Mouse (Mus musculus) MEL (cell line): ENCODE results near the gene Vsx1. TPM values are rescaled to one million over a fixed set of nuclear protein-coding genes. Genes with fewer than 3 reads are reported as not detected.

ENCODE experiments used
- DNase-seq: peaks from one replicate; pipeline ENCODE4 v3.0.0; 2011; ENCODE audit warnings: low read depth, low spot score
- H3K27ac ChIP-seq: 2 replicates; pipeline ENCODE4 v1.5.1; 2012; ENCODE audit warnings: low read depth, mild to moderate bottlenecking, control low read depth, low read length, moderate library complexity; ENCODE audit not compliant: control insufficient read depth
- H3K27me3 ChIP-seq, 2 experiments: fragments of 150-350 bp in 1 of 2; sonication (generic) in 1 of 2; 2 replicates each; pipeline ENCODE4 v1.6.1; 2012; ENCODE audit warnings: low read length in 2 of 2, mild to moderate bottlenecking in 2 of 2, improper control_type of control experiment in 1 of 2, moderate library complexity in 1 of 2; ENCODE audit not compliant: insufficient read depth in 2 of 2, control insufficient read depth in 1 of 2
- H3K36me3 ChIP-seq, 2 experiments: 2 replicates each; pipeline ENCODE4 v1.6.1; 2012 to 2014; ENCODE audit warnings: low read length in 2 of 2, improper control_type of control experiment in 1 of 2, inconsistent platforms in 1 of 2, mild to moderate bottlenecking in 1 of 2; ENCODE audit not compliant: insufficient read depth in 2 of 2, control insufficient read depth in 1 of 2
- H3K4me1 ChIP-seq, 2 experiments: fragments of 150-350 bp in 1 of 2; sonication (generic) in 1 of 2; 2 replicates each; pipeline ENCODE4 v1.6.1; 2012; ENCODE audit warnings: low read length in 2 of 2, improper control_type of control experiment in 1 of 2, mild to moderate bottlenecking in 1 of 2; ENCODE audit not compliant: insufficient read depth in 2 of 2, control insufficient read depth in 1 of 2
- H3K4me3 ChIP-seq, 2 experiments: fragments of 150-350 bp in 1 of 2; sonication (generic) in 1 of 2; 2 replicates each; pipeline ENCODE4 v1.5.1; 2012; ENCODE audit warnings: low read depth in 2 of 2, low read length in 2 of 2, mild to moderate bottlenecking in 2 of 2, moderate library complexity in 2 of 2, control low read depth in 1 of 2, improper control_type of control experiment in 1 of 2; ENCODE audit not compliant: control insufficient read depth in 1 of 2, insufficient read depth in 1 of 2
- H3K79me2 ChIP-seq: 2 replicates; pipeline ENCODE4 v1.6.1; 2012; ENCODE audit warnings: mild to moderate bottlenecking, low read length, moderate library complexity; ENCODE audit not compliant: control insufficient read depth, poor library complexity, insufficient read depth
- H3K9ac ChIP-seq: 2 replicates; pipeline ENCODE4 v1.6.1; 2012; ENCODE audit warnings: low read depth, mild to moderate bottlenecking, control low read depth, low read length, moderate library complexity; ENCODE audit not compliant: control insufficient read depth, poor library complexity, severe bottlenecking
- H3K9me3 ChIP-seq: fragments of 150-350 bp; sonication (generic); replicated peaks from 2 replicates; pipeline ENCODE4 v1.6.1; 2012; ENCODE audit warnings: mild to moderate bottlenecking, low read length, improper control_type of control experiment, moderate library complexity; ENCODE audit not compliant: insufficient read depth
- BHLHE40 ChIP-seq: IDR thresholded peaks from 2 replicates; pipeline ENCODE4 v1.6.1; 2012; ENCODE audit warnings: low read depth, mild to moderate bottlenecking, inconsistent platforms, low read length, improper control_type of control experiment, borderline replicate concordance
- CHD2 ChIP-seq: IDR thresholded peaks from 2 replicates; pipeline ENCODE4 v1.6.1; 2011; ENCODE audit warnings: low read length, improper control_type of control experiment
- CTCF ChIP-seq, 3 experiments: IDR thresholded peaks in 2 of 3; conservative IDR thresholded peaks in 1 of 3; 2 replicates each; pipeline ENCODE4 v1.5.1; 2011 to 2012; ENCODE audit warnings: low read length in 3 of 3, low read depth in 2 of 3, mild to moderate bottlenecking in 2 of 3, improper control_type of control experiment in 1 of 3, inconsistent platforms in 1 of 3, mixed read lengths in 1 of 3, moderate library complexity in 1 of 3; ENCODE audit not compliant: control insufficient read depth in 1 of 3, insufficient read depth in 1 of 3, poor library complexity in 1 of 3, severe bottlenecking in 1 of 3
- GATA1 ChIP-seq: IDR thresholded peaks from 2 replicates; pipeline ENCODE4 v1.6.1; 2011; ENCODE audit warnings: low read depth, low read length, improper control_type of control experiment
- JUND ChIP-seq: IDR thresholded peaks from 2 replicates; pipeline ENCODE4 v1.6.1; 2011; ENCODE audit warnings: low read depth, mild to moderate bottlenecking, improper control_type of control experiment, low read length
- MAFK ChIP-seq: IDR thresholded peaks from 2 replicates; pipeline ENCODE4 v1.6.1; 2011; ENCODE audit warnings: low read depth, mild to moderate bottlenecking, low read length, improper control_type of control experiment, borderline replicate concordance
- MEF2A ChIP-seq: IDR thresholded peaks from 2 replicates; pipeline ENCODE4 v1.6.1; 2014; ENCODE audit warnings: low read depth, mild to moderate bottlenecking, inconsistent platforms, low read length, improper control_type of control experiment; ENCODE audit not compliant: poor library complexity, insufficient replicate concordance, severe bottlenecking; ENCODE audit errors: extremely low read depth
- MXI1 ChIP-seq: IDR thresholded peaks from 2 replicates; pipeline ENCODE4 v1.6.1; 2011; ENCODE audit warnings: mild to moderate bottlenecking, low read depth, low read length, improper control_type of control experiment
- TAL1 ChIP-seq: IDR thresholded peaks from 2 replicates; pipeline ENCODE4 v1.6.1; 2012; ENCODE audit warnings: mild to moderate bottlenecking, inconsistent platforms, low read length, moderate library complexity, mixed read lengths
- TCF12 ChIP-seq: IDR thresholded peaks from 2 replicates; pipeline ENCODE4 v1.6.1; 2014; ENCODE audit warnings: low read depth, mild to moderate bottlenecking, inconsistent platforms, low read length, improper control_type of control experiment, moderate library complexity
- UBTF ChIP-seq: IDR thresholded peaks from 2 replicates; pipeline ENCODE4 v1.6.1; 2012; ENCODE audit warnings: low read depth, mild to moderate bottlenecking, inconsistent platforms, low read length, improper control_type of control experiment, moderate library complexity, borderline replicate concordance; ENCODE audit not compliant: insufficient read depth
- ZKSCAN1 ChIP-seq: IDR thresholded peaks from 2 replicates; pipeline ENCODE4 v1.6.1; 2012; ENCODE audit warnings: low read depth, mild to moderate bottlenecking, inconsistent platforms, low read length, improper control_type of control experiment, moderate library complexity
- ZNF384 ChIP-seq: IDR thresholded peaks from 2 replicates; pipeline ENCODE4 v1.6.1; 2012; ENCODE audit warnings: low read depth, mild to moderate bottlenecking, inconsistent platforms, low read length, improper control_type of control experiment
- polyA plus RNA-seq, 2 experiments: library from polyadenylated mRNA; stranded (reverse) in 1 of 2; unstranded in 1 of 2; fragments of >175 nt in 1 of 2; fragments of >200 nt in 1 of 2; gene quantifications; 2 replicates each; pipeline versions ENCODE4 v1.2.1 to v1.2.4; 2012; ENCODE audit warnings: low replicate concordance in 2 of 2, low read depth in 1 of 2; ENCODE audit not compliant: insufficient read length in 2 of 2, insufficient read depth in 1 of 2, missing spikeins in 1 of 2
- total RNA-seq: library from RNA; depleted of rRNA; stranded (reverse); fragments of 300-350 nt; gene quantifications from 2 replicates; pipeline ENCODE4 v1.2.3, GENCODE M21; 2012; rRNA removed

The Vsx1 gene
- total and polyA plus RNA-seq, 3 experiments: not detected

GRCm38 (mm10) chr2:150635877-150636446 is 53.2 kb downstream of the Vsx1 start:
- DNase-seq: peak; percentile 12
- H3K4me1 ChIP-seq: no peaks in the 10 kb centered on the region
- H3K4me3 ChIP-seq: no peak overlapping the region
- H3K9ac ChIP-seq: no peak overlapping the region
- no peaks in the 10 kb centered on the region for H3K27me3 ChIP-seq
- H3K9me3 ChIP-seq: no peaks in the 10 kb centered on the region
- H3K36me3 ChIP-seq: no peaks in the 10 kb centered on the region
- TF ChIP-seq UBTF (no peak), CTCF (IDR thresholded peaks at IDR 0.05 in 2 of 3, conservative IDR thresholded peaks at IDR 0.05 in 1 of 3; ENCODE audit: control insufficient read depth in 1 of 3, insufficient read depth in 1 of 3, low read depth in 2 of 3, low read length in 3 of 3, poor library complexity in 1 of 3, severe bottlenecking in 1 of 3) (no peak), BHLHE40 (no peak), GATA1 (no peak), CHD2 (no peak), ZKSCAN1 (no peak), MXI1 (no peak), JUND (no peak), TCF12 (no peak), MAFK (no peak), MEF2A (no peak), ZNF384 (no peak), TAL1 (no peak)
- H3K27ac ChIP-seq: no peak overlapping the region
- H3K79me2 ChIP-seq: no peaks in the 10 kb centered on the region

Other genes starting within 250 kb of the Vsx1 start
- not detected in 2 replicates for gene Zfp442, start 237.9 kb downstream of the Vsx1 start, total RNA-seq
- gene Zfp442, start 237.9 kb downstream of the Vsx1 start, polyA plus RNA-seq: not detected
- 2.5 and 3.0 TPM in 2 replicates for gene Zfp345, start 204.3 kb downstream of the Vsx1 start, total RNA-seq
- 100 to 1,000 TPM in 1 of 2 experiments, 1 to 10 TPM in 1; 1.0 to 254 TPM for gene Zfp345, start 204.3 kb downstream of the Vsx1 start, polyA plus RNA-seq
- 12.4 and 18.5 TPM in 2 replicates for gene Cst7, start 118.9 kb downstream of the Vsx1 start, total RNA-seq
- gene Cst7, start 118.9 kb downstream of the Vsx1 start, polyA plus RNA-seq: 10 to 100 TPM in 1 of 2 experiments, not detected in 1; 35.8 TPM
- 21.3 and 26.4 TPM in 2 replicates for gene Apmap, start 80.8 kb downstream of the Vsx1 start, total RNA-seq
- gene Apmap, start 80.8 kb downstream of the Vsx1 start, polyA plus RNA-seq: 10 to 100 TPM in 1 of 2 experiments, not detected in 1; 29.4 TPM
- 10.2 and 12.5 TPM in 2 replicates for gene Acss1, start 20.9 kb downstream of the Vsx1 start, total RNA-seq
- 10 to 100 TPM in 1 of 2 experiments, not detected in 1; 22.6 TPM for gene Acss1, start 20.9 kb downstream of the Vsx1 start, polyA plus RNA-seq
- gene Entpd6, start 59.7 kb upstream of the Vsx1 start, total RNA-seq: 34.3 and 48.2 TPM in 2 replicates
- 10 to 100 TPM in 1 of 2 experiments, not detected in 1; 47.9 TPM for gene Entpd6, start 59.7 kb upstream of the Vsx1 start, polyA plus RNA-seq
- 19.0 and 21.0 TPM in 2 replicates for gene Pygb, start 97.4 kb upstream of the Vsx1 start, total RNA-seq
- 10 to 100 TPM in 1 of 2 experiments, not detected in 1; 26.5 TPM for gene Pygb, start 97.4 kb upstream of the Vsx1 start, polyA plus RNA-seq
- gene Abhd12, start 215.4 kb upstream of the Vsx1 start, total RNA-seq: 21.8 and 23.7 TPM in 2 replicates
- 10 to 100 TPM in 1 of 2 experiments, not detected in 1; 29.4 TPM for gene Abhd12, start 215.4 kb upstream of the Vsx1 start, polyA plus RNA-seq
- gene Gins1, start 216.0 kb upstream of the Vsx1 start, total RNA-seq: 56.2 and 64.8 TPM in 2 replicates
- 10 to 100 TPM in 1 of 2 experiments, not detected in 1; 68.7 TPM for gene Gins1, start 216.0 kb upstream of the Vsx1 start, polyA plus RNA-seq